Mouse (Mus musculus): Measurements from ENCODE around the gene Sema5b. TPM values are rescaled to one million over a fixed set of nuclear protein-coding genes. Genes with fewer than 3 reads are reported as not detected.

Gene Sema5b
- polyA plus RNA-seq, 1 experiment from 2014 or later: 0.56 TPM

DNA sequence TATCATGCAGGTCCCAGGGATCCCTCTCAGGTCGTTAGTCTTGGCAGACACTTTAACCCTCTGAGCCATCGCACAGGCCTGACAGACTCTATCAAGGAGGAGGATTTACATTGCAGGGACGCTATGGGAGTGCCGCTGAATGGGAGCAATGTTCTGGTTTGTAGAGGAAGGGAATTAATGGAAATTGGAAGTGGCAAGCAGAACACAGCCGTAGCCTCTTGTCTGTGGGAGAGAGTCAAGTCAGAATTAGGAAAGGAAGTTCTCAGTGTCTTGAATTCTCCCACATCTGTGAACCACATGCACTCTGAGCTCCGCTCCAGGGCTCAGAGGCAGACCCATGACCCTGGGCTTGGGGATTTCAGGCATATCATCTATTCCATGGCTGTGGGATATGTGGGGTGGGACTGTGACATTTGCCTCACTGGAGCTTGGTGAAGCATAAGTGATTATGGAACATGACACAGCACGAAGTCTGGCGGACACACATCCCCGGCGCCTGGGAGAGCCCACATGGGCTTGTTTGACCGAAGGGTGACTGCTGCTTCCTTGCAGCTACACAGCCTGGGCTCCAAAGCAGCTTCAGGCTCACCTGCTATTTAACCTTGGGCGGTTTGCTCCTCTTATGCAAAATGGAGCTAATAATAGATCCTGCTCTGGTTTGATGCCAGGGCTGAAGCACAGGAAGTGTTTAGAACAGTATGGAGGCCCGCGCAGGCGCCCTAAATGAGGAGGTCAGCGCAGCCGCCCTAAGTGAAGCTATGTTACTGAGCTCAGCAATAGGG, 140.6 kb downstream of the Sema5b start:
- Histone ChIP-seq H3K9ac (ENCODE audit: low read length) (no peak overlapping the region), H3K4me1 (replicated peaks; ENCODE audit: control insufficient read depth, insufficient read depth) (no peaks in the 10 kb centered on the region), H3K27ac (replicated peaks) (no peak overlapping the region), H3K9me3 (ENCODE audit: control insufficient read depth, low read length) (no peaks in the 10 kb centered on the region), H3K27me3 (ENCODE audit: control insufficient read depth, insufficient read depth, low read length) (no peaks in the 10 kb centered on the region), H3K36me3 (ENCODE audit: control insufficient read depth, insufficient read depth, low read length) (no peaks in the 10 kb centered on the region), H3K4me3 (ENCODE audit: low read depth, low read length) (no peak overlapping the region), H3K4me2 (replicated peaks; ENCODE audit: low read depth) (no peak overlapping the region)
- ATAC-seq (ENCODE audit: low FRiP score, low TSS enrichment) (no peak), DNase-seq (ENCODE audit: low spot score) (no peak)
- 71% methylated on average over 17 of the region's 17 CpGs for whole genome bisulfite sequencing
- TF ChIP-seq EP300 (optimal IDR thresholded peaks at IDR 0.05): no peak

DNA sequence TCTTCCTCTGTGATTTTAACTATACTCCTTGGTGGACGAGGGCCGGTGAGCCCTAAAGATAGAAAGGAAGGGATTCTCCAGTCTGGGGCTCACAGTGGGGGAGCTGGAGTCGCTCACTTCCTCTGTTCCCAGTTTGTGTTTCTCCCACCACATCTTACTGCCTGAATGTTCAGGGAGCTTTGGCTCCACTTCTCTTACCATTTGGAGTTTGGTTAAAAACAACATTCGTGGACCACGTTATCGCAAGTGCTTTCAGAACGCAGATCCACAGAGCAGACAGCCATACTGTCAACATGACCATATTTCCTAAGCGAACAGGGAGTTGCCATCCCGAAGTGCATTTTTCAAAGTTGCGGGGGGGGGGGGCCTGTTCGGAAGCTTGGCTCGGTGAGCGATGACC, 144.1 kb downstream of the Sema5b start:
- TF ChIP-seq EP300 (optimal IDR thresholded peaks at IDR 0.05) (no peak), CTCF (IDR thresholded peaks at IDR 0.05; ENCODE audit: low read depth) (no peak)
- Histone ChIP-seq H3K9ac (ENCODE audit: low read length) (no peak overlapping the region), H3K27ac (replicated peaks) (no peak overlapping the region), H3K4me1 (replicated peaks; ENCODE audit: control insufficient read depth, insufficient read depth) (no peaks in the 10 kb centered on the region), H3K4me2 (replicated peaks; ENCODE audit: low read depth) (no peak overlapping the region), H3K9me3 (ENCODE audit: control insufficient read depth, low read length) (no peaks in the 10 kb centered on the region), H3K36me3 (ENCODE audit: control insufficient read depth, insufficient read depth, low read length) (no peaks in the 10 kb centered on the region), H3K27me3 (ENCODE audit: control insufficient read depth, insufficient read depth, low read length) (no peaks in the 10 kb centered on the region), H3K4me3 (ENCODE audit: low read depth, low read length) (no peak overlapping the region)
- DNase-seq (ENCODE audit: low spot score) (no peak), ATAC-seq (ENCODE audit: low FRiP score, low TSS enrichment) (no peak)
- 74% methylated on average over 13 of the region's 13 CpGs for WGBS

DNA sequence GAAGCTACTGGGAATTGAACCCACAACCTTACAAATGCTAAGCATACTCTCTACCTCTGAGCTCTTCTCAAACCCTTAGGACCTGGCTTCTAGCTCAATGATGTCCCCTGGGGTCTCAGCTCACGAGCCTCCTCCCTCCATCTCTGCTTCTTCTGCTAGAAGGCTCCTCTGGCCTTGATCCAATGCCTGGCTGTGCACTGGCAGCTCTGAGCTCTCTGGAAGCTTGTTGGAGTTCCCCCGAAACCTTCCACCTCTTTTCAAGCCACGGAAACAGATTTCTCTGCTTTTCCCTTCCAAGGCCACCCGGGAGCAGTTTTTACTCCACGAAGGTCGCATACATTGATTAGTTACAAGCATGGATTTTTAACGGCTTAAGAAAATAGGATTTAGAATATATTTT, 145.5 kb downstream of the Sema5b start:
- Histone ChIP-seq H3K9me3 (ENCODE audit: control insufficient read depth, low read length) (no peaks in the 10 kb centered on the region), H3K4me2 (replicated peaks; ENCODE audit: low read depth) (no peak overlapping the region), H3K27me3 (ENCODE audit: control insufficient read depth, insufficient read depth, low read length) (no peaks in the 10 kb centered on the region), H3K27ac (replicated peaks) (no peak overlapping the region), H3K36me3 (ENCODE audit: control insufficient read depth, insufficient read depth, low read length) (no peaks in the 10 kb centered on the region), H3K4me1 (replicated peaks; ENCODE audit: control insufficient read depth, insufficient read depth) (no peaks in the 10 kb centered on the region), H3K4me3 (ENCODE audit: low read depth, low read length) (no peak overlapping the region), H3K9ac (ENCODE audit: low read length) (no peak overlapping the region)
- no peak for ATAC-seq (ENCODE audit: low FRiP score, low TSS enrichment)
- DNase-seq (ENCODE audit: low spot score): no peak
- 62% methylated on average over 7 of the region's 7 CpGs for WGBS
- TF ChIP-seq CTCF (IDR thresholded peaks at IDR 0.05; ENCODE audit: low read depth): no peak
- no peak for TF ChIP-seq EP300 (optimal IDR thresholded peaks at IDR 0.05)

GRCm38 (mm10) chr16:35691606-35692005, 150.7 kb downstream of the Sema5b start:
- no peak for TF ChIP-seq CTCF (IDR thresholded peaks at IDR 0.05; ENCODE audit: low read depth)
- TF ChIP-seq EP300 (optimal IDR thresholded peaks at IDR 0.05): no peak
- no peak for DNase-seq (ENCODE audit: low spot score)
- no peaks in the 10 kb centered on the region for H3K9me3 ChIP-seq (ENCODE audit: control insufficient read depth, low read length)
- H3K4me1 ChIP-seq (replicated peaks; ENCODE audit: control insufficient read depth, insufficient read depth): no peaks in the 10 kb centered on the region
- no peaks in the 10 kb centered on the region for H3K36me3 ChIP-seq (ENCODE audit: control insufficient read depth, insufficient read depth, low read length)
- H3K4me3 ChIP-seq (ENCODE audit: low read depth, low read length): no peak overlapping the region
- H3K4me2 ChIP-seq (replicated peaks; ENCODE audit: low read depth): no peak overlapping the region
- 85% methylated on average over 7 of the region's 7 CpGs for WGBS
- no peak for ATAC-seq (ENCODE audit: low FRiP score, low TSS enrichment)
- H3K9ac ChIP-seq (ENCODE audit: low read length): no peak overlapping the region
- no peaks in the 10 kb centered on the region for H3K27me3 ChIP-seq (ENCODE audit: control insufficient read depth, insufficient read depth, low read length)
- no peak overlapping the region for H3K27ac ChIP-seq (replicated peaks)

DNA sequence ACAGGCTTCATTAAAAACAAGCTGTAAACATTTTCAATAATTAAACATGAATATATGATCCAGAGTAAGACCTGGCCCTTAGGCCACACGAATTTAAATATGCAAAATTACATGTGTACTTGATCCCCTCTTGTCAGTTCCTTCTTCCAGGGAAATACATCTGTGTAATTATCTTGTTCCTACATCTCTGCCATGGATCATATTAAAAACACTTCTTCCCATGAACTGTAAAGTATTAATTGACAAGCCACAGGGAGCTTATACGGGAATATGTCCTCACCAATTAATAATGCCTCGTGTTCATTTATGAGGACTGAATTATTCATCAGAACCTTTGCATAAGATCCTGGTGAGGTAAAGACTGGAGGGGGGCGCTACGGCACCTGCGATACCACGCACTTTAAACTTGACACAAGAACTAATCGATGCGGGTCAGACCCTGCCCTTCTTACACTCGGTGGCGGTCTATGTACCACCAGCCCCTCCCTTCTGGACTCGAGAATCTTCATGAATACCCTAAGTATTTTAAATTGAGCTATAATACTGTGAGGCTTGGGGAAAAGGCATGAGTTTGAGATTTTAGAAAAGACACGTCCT, 153.4 kb downstream of the Sema5b start:
- no peak for DNase-seq (ENCODE audit: low spot score)
- Histone ChIP-seq H3K4me1 (replicated peaks; ENCODE audit: control insufficient read depth, insufficient read depth) (no peaks in the 10 kb centered on the region), H3K27ac (replicated peaks) (no peak overlapping the region), H3K4me3 (ENCODE audit: low read depth, low read length) (no peak overlapping the region), H3K36me3 (ENCODE audit: control insufficient read depth, insufficient read depth, low read length) (no peaks in the 10 kb centered on the region), H3K9me3 (ENCODE audit: control insufficient read depth, low read length) (no peaks in the 10 kb centered on the region), H3K9ac (ENCODE audit: low read length) (no peak overlapping the region), H3K4me2 (replicated peaks; ENCODE audit: low read depth) (no peak overlapping the region), H3K27me3 (ENCODE audit: control insufficient read depth, insufficient read depth, low read length) (no peaks in the 10 kb centered on the region)
- no peak for ATAC-seq (ENCODE audit: low FRiP score, low TSS enrichment)
- 94% methylated on average over 13 of the region's 13 CpGs for WGBS
- TF ChIP-seq CTCF (IDR thresholded peaks at IDR 0.05; ENCODE audit: low read depth): no peak
- TF ChIP-seq EP300 (optimal IDR thresholded peaks at IDR 0.05): no peak

DNA sequence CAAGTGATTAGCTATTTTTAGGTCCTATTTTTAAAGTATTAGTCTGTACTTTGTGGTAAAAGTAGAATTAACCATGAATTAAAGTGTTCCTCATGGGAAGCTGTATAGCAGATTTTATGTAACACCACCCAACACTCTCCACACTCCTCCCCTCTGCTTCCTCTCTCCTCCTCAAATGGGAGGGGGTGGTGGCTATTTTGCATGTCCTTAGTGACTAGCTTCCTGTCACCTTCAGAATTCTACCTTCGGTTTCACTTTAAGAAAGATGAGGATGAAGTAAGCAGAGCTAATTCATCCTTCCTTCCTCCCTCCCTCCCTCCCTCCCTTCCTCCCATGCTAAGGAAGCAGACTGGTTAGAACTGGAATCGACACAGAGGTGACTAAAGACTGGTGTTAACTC, 155.2 kb downstream of the Sema5b start:
- no peak overlapping the region for H3K4me3 ChIP-seq (ENCODE audit: low read depth, low read length)
- DNase-seq (ENCODE audit: low spot score) (no peak), ATAC-seq (ENCODE audit: low FRiP score, low TSS enrichment) (no peak)
- no peaks in the 10 kb centered on the region for H3K36me3 ChIP-seq (ENCODE audit: control insufficient read depth, insufficient read depth, low read length)
- WGBS: 80% methylated on average over 2 of the region's 2 CpGs
- H3K27me3 ChIP-seq (ENCODE audit: control insufficient read depth, insufficient read depth, low read length): no peaks in the 10 kb centered on the region
- TF ChIP-seq CTCF (IDR thresholded peaks at IDR 0.05; ENCODE audit: low read depth): no peak
- TF ChIP-seq EP300 (optimal IDR thresholded peaks at IDR 0.05): no peak
- H3K4me2 ChIP-seq (replicated peaks; ENCODE audit: low read depth): no peak overlapping the region
- H3K27ac ChIP-seq (replicated peaks): no peak overlapping the region
- no peak overlapping the region for H3K9ac ChIP-seq (ENCODE audit: low read length)
- H3K4me1 ChIP-seq (replicated peaks; ENCODE audit: control insufficient read depth, insufficient read depth): no peaks in the 10 kb centered on the region
- no peaks in the 10 kb centered on the region for H3K9me3 ChIP-seq (ENCODE audit: control insufficient read depth, low read length)
